ENCODE assay signal across 24 mouse cellular contexts in genomic region chr6:34341991-34342390, GRCm38 (mm10). TPM values are rescaled to one million over a fixed set of nuclear protein-coding genes. Genes with fewer than 3 reads are reported as not detected.
A peak's percentile ranks its signal among the peaks of the same experiment; 100 is the strongest.
DNase-seq lines count a peak whose midpoint lies in the region; ATAC-seq and TF ChIP-seq lines count a peak whose summit lies in the region.
"Had no signal": no experiment of that assay in that cellular context is flagged by ENCODE, and none has a peak within 500 bp of the region (broad histone marks: within the 10 kb centered on the region; RNA-seq: fewer than 3 reads in every experiment).

No protein-coding gene starts in this region.

- peaks cover 5% of the 10 kb centered on the region; the same call in 1 of the 2 replicates for H3K4me1 ChIP-seq in embryonic facial prominence, embryonic 14.5 days (ENCODE audit: control insufficient read depth, insufficient read depth, low read length)
- H3K4me1 ChIP-seq in embryonic facial prominence, embryonic 10.5 days, result peaks cover 11% of the 10 kb centered on the region
- H3K4me1 ChIP-seq in heart, embryonic 10.5 days, result peaks cover 25% of the 10 kb centered on the region
- H3K4me1 ChIP-seq: forebrain, embryonic 15.5 days had no signal

- H3K27me3 ChIP-seq in embryonic facial prominence, embryonic 14.5 days (replicated peaks; ENCODE audit: control insufficient read depth, insufficient read depth, low read length), result no peaks in the 10 kb centered on the region
- no peaks in the 10 kb centered on the region for H3K27me3 ChIP-seq in embryonic facial prominence, embryonic 10.5 days (replicated peaks; ENCODE audit: low read depth, poor library complexity, severe bottlenecking)
- no peaks in the 10 kb centered on the region for H3K27me3 ChIP-seq in heart, embryonic 10.5 days (ENCODE audit: insufficient read depth, poor library complexity, severe bottlenecking)
- H3K27me3 ChIP-seq: CH12.LX; embryonic facial prominence, embryonic 13.5 days; forebrain, embryonic 13.5 days; forebrain, embryonic 15.5 days; Patski had no signal

- H3K4me3 ChIP-seq in embryonic facial prominence, embryonic 14.5 days (ENCODE audit: low read depth, low read length), result no peak overlapping the region
- no peak overlapping the region for H3K4me3 ChIP-seq in embryonic facial prominence, embryonic 10.5 days
- no peak overlapping the region for H3K4me3 ChIP-seq in gastrocnemius, adult 2 months
- H3K4me3 ChIP-seq in heart, embryonic 10.5 days, result no peak overlapping the region
- H3K4me3 ChIP-seq: embryonic facial prominence, embryonic 13.5 days; forebrain, embryonic 13.5 days; forebrain, embryonic 15.5 days had no signal

- intact Hi-C loops in gastrocnemius, adult 2 months (cut with DNase I), result no loop called here
- intact Hi-C loops in heart, postnatal 14 days (cut with DNase I), result no loop called here

- no peak overlapping the region for H3K4me2 ChIP-seq in embryonic facial prominence, embryonic 14.5 days (ENCODE audit: low read depth, low read length)
- H3K4me2 ChIP-seq: embryonic facial prominence, embryonic 13.5 days; forebrain, embryonic 13.5 days; forebrain, embryonic 15.5 days had no signal

- 76% methylated on average over 4 of the region's 4 CpGs for WGBS in embryonic facial prominence, embryonic 14.5 days
- 89% methylated on average over 4 of the region's 4 CpGs for WGBS in embryonic facial prominence, embryonic 10.5 days
- WGBS in heart, embryonic 10.5 days, result 75% methylated on average over 4 of the region's 4 CpGs

- ATAC-seq in embryonic facial prominence, embryonic 14.5 days (ENCODE audit: low read depth), result no peak
- ATAC-seq: activated CD4-positive, CD25-positive, alpha-beta regulatory T cell, adult 4 months; CD4-positive, CD25-positive, alpha-beta regulatory T cell, adult 4 months; forebrain, embryonic 13.5 days; forebrain, embryonic 15.5 days; forebrain, postnatal 0 days; Patski had no signal

- no peak overlapping the region for H3K9ac ChIP-seq in embryonic facial prominence, embryonic 14.5 days (ENCODE audit: low read depth, low read length)
- H3K9ac ChIP-seq: embryonic facial prominence, embryonic 13.5 days; forebrain, embryonic 13.5 days; forebrain, embryonic 15.5 days; forebrain, postnatal 0 days had no signal

- no peaks in the 10 kb centered on the region for H3K9me3 ChIP-seq in embryonic facial prominence, embryonic 14.5 days (ENCODE audit: control insufficient read depth, low read length)
- H3K9me3 ChIP-seq in embryonic facial prominence, embryonic 10.5 days, result no peaks in the 10 kb centered on the region
- no peaks in the 10 kb centered on the region for H3K9me3 ChIP-seq in heart, embryonic 10.5 days
- H3K9me3 ChIP-seq: embryonic facial prominence, embryonic 13.5 days; forebrain, embryonic 13.5 days; forebrain, embryonic 15.5 days; G1E had no signal

- H3K36me3 ChIP-seq in embryonic facial prominence, embryonic 14.5 days (ENCODE audit: control insufficient read depth, insufficient read depth, low read length), result no peaks in the 10 kb centered on the region
- no peaks in the 10 kb centered on the region for H3K36me3 ChIP-seq in embryonic facial prominence, embryonic 10.5 days (replicated peaks)
- no peaks in the 10 kb centered on the region for H3K36me3 ChIP-seq in heart, embryonic 10.5 days
- H3K36me3 ChIP-seq: embryonic facial prominence, embryonic 13.5 days; forebrain, embryonic 15.5 days; G1E had no signal

- peak; percentile 26 for DNase-seq in embryonic facial prominence, embryonic 14.5 days (ENCODE audit: low spot score)
- no peak for DNase-seq in embryonic facial prominence, embryonic 10.5 days (ENCODE audit: low spot score)
- peak; percentile 61 for DNase-seq in gastrocnemius, adult 2 months
- no peak for DNase-seq in gastrocnemius, postnatal 4 days (ENCODE audit: low spot score in 2 of 2)
- DNase-seq in heart, embryonic 10.5 days (ENCODE audit: low spot score), result peak; percentile 66
- DNase-seq in heart, postnatal 14 days, result no peak
- DNase-seq: adrenal gland, adult 8-10 months; adrenal gland, postnatal 14 days; adrenal gland, postnatal 36 days; B cell, adult 2 months; cerebellum, adult 11-12 months; cerebellum, adult 2 months; cerebellum, adult 9-10 months; cerebellum, postnatal 10 days; cerebellum, postnatal 25 days; forebrain, postnatal 0 days had no signal

- no peak for TF ChIP-seq CTCF in gastrocnemius, adult 2 months (IDR thresholded peaks at IDR 0.05)

- no peak overlapping the region for H3K27ac ChIP-seq in embryonic facial prominence, embryonic 14.5 days (replicated peaks; ENCODE audit: low read depth, low read length)
- no peak overlapping the region for H3K27ac ChIP-seq in embryonic facial prominence, embryonic 10.5 days (replicated peaks)
- H3K27ac ChIP-seq in gastrocnemius, adult 2 months, result peak overlapping the region; percentile 57; the same call in 1 of the 2 replicates
- no peak overlapping the region for H3K27ac ChIP-seq in heart, embryonic 10.5 days
- H3K27ac ChIP-seq: embryonic facial prominence, embryonic 13.5 days; forebrain, embryonic 13.5 days; forebrain, embryonic 15.5 days had no signal

RNA-seq across cellular contexts. Expression of gene Akr1b8, which starts 11.9 kb away (rescaled TPM):
- 7.9 and 11.0 TPM in 2 replicates for polyA plus RNA-seq in embryonic facial prominence, embryonic 14.5 days (2014; fragmentation: Nextera tagmentation; extraction: Ambion mirVana)
- 14.1 and 15.9 TPM in 2 replicates for polyA plus RNA-seq in embryonic facial prominence, embryonic 10.5 days (2016; fragmentation: Nextera tagmentation; extraction: Ambion mirVana)
- total RNA-seq in gastrocnemius, adult 2 months (2021), result 1 to 10 TPM; 1.7 to 1.9 TPM
- total RNA-seq in gastrocnemius, postnatal 4 days (2021), result 10 to 100 TPM in 1 of 2 experiments, 1 to 10 TPM in 1; 10.0 to 11.3 TPM
- 21.1 and 23.1 TPM in 2 replicates for polyA plus RNA-seq in heart, embryonic 10.5 days (2016; fragmentation: Nextera tagmentation; extraction: Ambion mirVana)
- total RNA-seq in heart, postnatal 14 days (2021), result 1 to 10 TPM; 4.2 to 4.4 TPM
- polyA plus RNA-seq: activated CD4-positive, CD25-positive, alpha-beta regulatory T cell, adult 4 months; CD4-positive, CD25-positive, alpha-beta regulatory T cell, adult 4 months had no signal

RNA-seq across cellular contexts. Expression of gene Akr1b3, which starts 24.7 kb away (rescaled TPM):
- 182 and 187 TPM in 2 replicates for polyA plus RNA-seq in embryonic facial prominence, embryonic 14.5 days (2014; fragmentation: Nextera tagmentation; extraction: Ambion mirVana)
- polyA plus RNA-seq in embryonic facial prominence, embryonic 10.5 days (2016; fragmentation: Nextera tagmentation; extraction: Ambion mirVana), result 242 and 270 TPM in 2 replicates
- 100 to 1,000 TPM; 140 to 194 TPM for total RNA-seq in gastrocnemius, adult 2 months (2021)
- total RNA-seq in gastrocnemius, postnatal 4 days (2021), result 100 to 1,000 TPM; 184 to 196 TPM
- 232 and 247 TPM in 2 replicates for polyA plus RNA-seq in heart, embryonic 10.5 days (2016; fragmentation: Nextera tagmentation; extraction: Ambion mirVana)
- total RNA-seq in heart, postnatal 14 days (2021), result 100 to 1,000 TPM; 221 to 256 TPM

RNA-seq across cellular contexts. Expression of gene Akr1b10, which starts 42.0 kb away (rescaled TPM):
- 15.9 and 16.2 TPM in 2 replicates for polyA plus RNA-seq in embryonic facial prominence, embryonic 14.5 days (2014; fragmentation: Nextera tagmentation; extraction: Ambion mirVana)
- 15.4 and 17.8 TPM in 2 replicates for polyA plus RNA-seq in embryonic facial prominence, embryonic 10.5 days (2016; fragmentation: Nextera tagmentation; extraction: Ambion mirVana)
- total RNA-seq in gastrocnemius, adult 2 months (2021), result 10 to 100 TPM; 48.5 to 62.6 TPM
- total RNA-seq in gastrocnemius, postnatal 4 days (2021), result 10 to 100 TPM; 34.9 to 36.5 TPM
- 44.8 and 61.8 TPM in 2 replicates for polyA plus RNA-seq in heart, embryonic 10.5 days (2016; fragmentation: Nextera tagmentation; extraction: Ambion mirVana)
- total RNA-seq in heart, postnatal 14 days (2021), result 10 to 100 TPM; 63.4 to 70.7 TPM

Comparison
In these comparisons a context has a peak if more than half of its experiments do, and no peak if none do; other contexts are left out.
1. DNase-seq: peak in embryonic facial prominence, embryonic 14.5 days (single experiment), gastrocnemius, adult 2 months (single experiment) and heart, embryonic 10.5 days (single experiment); none in embryonic facial prominence, embryonic 10.5 days (single experiment), gastrocnemius, postnatal 4 days (0 of 2) and heart, postnatal 14 days (0 of 2).